Mouse (Mus musculus) ES-Bruce4 (cell line): ENCODE data around the gene Rbpjl. TPM values are rescaled to one million over a fixed set of nuclear protein-coding genes. Genes with fewer than 3 reads are reported as not detected.

ENCODE experiments used
- H3K27ac ChIP-seq: 2 replicates; pipeline ENCODE4 v1.5.1; 2012; ENCODE audit warnings: low read length, inconsistent platforms; ENCODE audit not compliant: insufficient read depth
- H3K27me3 ChIP-seq: 2 replicates; pipeline ENCODE4 v1.6.1; 2012; ENCODE audit warnings: mild to moderate bottlenecking, low read length, inconsistent platforms; ENCODE audit not compliant: control insufficient read depth, poor library complexity, insufficient read depth, severe bottlenecking
- H3K36me3 ChIP-seq: 2 replicates; pipeline ENCODE4 v1.6.1; 2012; ENCODE audit warnings: inconsistent platforms, mild to moderate bottlenecking, low read length, moderate library complexity; ENCODE audit not compliant: control insufficient read depth, poor library complexity, insufficient read depth, severe bottlenecking
- H3K4me1 ChIP-seq: one replicate; pipeline ENCODE4 v1.8.1; 2011; ENCODE audit warnings: low read length; ENCODE audit not compliant: control insufficient read depth, insufficient read depth
- H3K4me3 ChIP-seq: 2 replicates; pipeline ENCODE4 v1.5.1; 2011; ENCODE audit warnings: low read depth, mild to moderate bottlenecking, low read length
- H3K9ac ChIP-seq: 2 replicates; pipeline ENCODE4 v1.6.1; 2012; ENCODE audit warnings: low read depth, mild to moderate bottlenecking, inconsistent platforms; ENCODE audit not compliant: poor library complexity, severe bottlenecking
- H3K9me3 ChIP-seq: replicated peaks from 2 replicates; pipeline ENCODE4 v1.6.1; 2012; ENCODE audit warnings: mild to moderate bottlenecking, low read length, inconsistent platforms; ENCODE audit not compliant: control insufficient read depth, poor library complexity, insufficient read depth, severe bottlenecking
- CTCF ChIP-seq: IDR thresholded peaks from one replicate; pipeline ENCODE4 v1.8.1; 2011; ENCODE audit warnings: low read depth, low read length
- EP300 ChIP-seq: IDR thresholded peaks from 2 replicates; pipeline ENCODE4 v1.6.1; 2011; ENCODE audit warnings: low read depth, low read length; ENCODE audit not compliant: insufficient read depth
- POLR2A ChIP-seq: IDR thresholded peaks from one replicate; pipeline ENCODE4 v1.8.1; 2011; ENCODE audit warnings: low read length; ENCODE audit not compliant: insufficient read depth
- polyA plus RNA-seq: library from polyadenylated mRNA; stranded (reverse); fragments of >200 nt; gene quantifications from 2 replicates; pipeline ENCODE4 v1.2.4, GENCODE M21; 2011; ENCODE audit warnings: low read depth; ENCODE audit not compliant: missing spikeins, insufficient read depth, insufficient read length

The Rbpjl gene
- polyA plus RNA-seq, 1 experiment: not detected

- no peaks in the 10 kb centered on the region for H3K27me3 ChIP-seq
- no peak for TF ChIP-seq EP300
- TF ChIP-seq CTCF: peak; percentile 90
- no peak for TF ChIP-seq POLR2A
Observed at GRCm38 (mm10) chr2:164386953-164387352, 16.0 kb upstream of the Rbpjl start.

GRCm38 (mm10) chr2:164389020-164389419, 13.9 kb upstream of the Rbpjl start, which contains the start of gene Slpi:
Gene Slpi (minus strand): TSS chr2:164389095.
- Histone ChIP-seq H3K36me3 (no peaks in the 10 kb centered on the region), H3K27ac (no peak within 1 kb of the TSS), H3K4me1 (peaks cover 2% of the 10 kb centered on the region), H3K9ac (peak within 1 kb of the TSS; percentile 12), H3K27me3 (no peaks in the 10 kb centered on the region), H3K4me3 (peak within 1 kb of the TSS; percentile 64), H3K9me3 (no peaks in the 10 kb centered on the region)
- TF ChIP-seq EP300 (no peak), POLR2A (no peak), CTCF (no peak)

More at GRCm38 (mm10) chr2:164386953-164387352, 16.0 kb upstream of the Rbpjl start:
- Histone ChIP-seq H3K36me3 (no peaks in the 10 kb centered on the region), H3K4me3 (no peak overlapping the region), H3K4me1 (peaks cover 2% of the 10 kb centered on the region), H3K27ac (no peak overlapping the region), H3K9ac (no peak overlapping the region), H3K9me3 (no peaks in the 10 kb centered on the region)

GRCm38 (mm10) chr2:164389499-164389898, 13.4 kb upstream of the Rbpjl start:
- no peaks in the 10 kb centered on the region for H3K27me3 ChIP-seq
- H3K9me3 ChIP-seq: no peaks in the 10 kb centered on the region
- peak overlapping the region; percentile 64 for H3K4me3 ChIP-seq

GRCm38 (mm10) chr2:164393126-164393525, 9.8 kb upstream of the Rbpjl start:
- peak overlapping the region; percentile 0; the same call in 1 of the 2 replicates for H3K4me3 ChIP-seq

More at GRCm38 (mm10) chr2:164389499-164389898, 13.4 kb upstream of the Rbpjl start:
- Histone ChIP-seq H3K36me3 (no peaks in the 10 kb centered on the region), H3K4me1 (peaks cover 2% of the 10 kb centered on the region), H3K9ac (peak overlapping the region; percentile 12), H3K27ac (no peak overlapping the region)
- TF ChIP-seq POLR2A: no peak
- peak; percentile 59 for TF ChIP-seq CTCF

DNA sequence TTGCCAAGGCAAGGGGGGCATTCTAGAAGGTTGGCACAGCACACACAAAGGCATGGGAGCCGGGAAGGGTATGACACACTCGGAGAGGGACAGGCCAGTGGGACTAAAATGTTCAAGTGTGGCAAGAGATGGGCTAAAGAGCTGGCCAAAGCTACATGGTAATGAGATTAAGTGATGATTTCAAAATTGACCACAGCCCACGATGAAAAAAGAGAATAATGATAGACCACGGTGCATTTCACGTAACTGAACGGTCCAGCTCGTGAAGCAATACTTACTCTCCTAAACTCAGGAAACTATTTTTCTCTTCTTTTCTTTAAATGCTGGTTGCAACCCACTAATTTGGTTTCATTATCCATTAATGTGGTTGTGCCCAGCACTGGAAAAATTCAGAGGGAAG, 6.9 kb upstream of the Rbpjl start:
- H3K36me3 ChIP-seq: no peaks in the 10 kb centered on the region
- H3K4me3 ChIP-seq: no peak overlapping the region
- no peak overlapping the region for H3K9ac ChIP-seq
- no peaks in the 10 kb centered on the region; the same call in 1 of the 2 replicates for H3K9me3 ChIP-seq
- TF ChIP-seq CTCF (no peak), POLR2A (no peak), EP300 (no peak)
- H3K27me3 ChIP-seq: no peaks in the 10 kb centered on the region; the same call in 1 of the 2 replicates
- no peaks in the 10 kb centered on the region for H3K4me1 ChIP-seq
- no peak overlapping the region for H3K27ac ChIP-seq

More at GRCm38 (mm10) chr2:164393126-164393525, 9.8 kb upstream of the Rbpjl start:
- Histone ChIP-seq H3K9ac (no peak overlapping the region), H3K4me1 (no peaks in the 10 kb centered on the region), H3K9me3 (no peaks in the 10 kb centered on the region; the same call in 1 of the 2 replicates), H3K27me3 (no peaks in the 10 kb centered on the region), H3K36me3 (no peaks in the 10 kb centered on the region), H3K27ac (no peak overlapping the region)
- no peak for TF ChIP-seq CTCF
- TF ChIP-seq EP300: no peak
- TF ChIP-seq POLR2A: no peak

DNA sequence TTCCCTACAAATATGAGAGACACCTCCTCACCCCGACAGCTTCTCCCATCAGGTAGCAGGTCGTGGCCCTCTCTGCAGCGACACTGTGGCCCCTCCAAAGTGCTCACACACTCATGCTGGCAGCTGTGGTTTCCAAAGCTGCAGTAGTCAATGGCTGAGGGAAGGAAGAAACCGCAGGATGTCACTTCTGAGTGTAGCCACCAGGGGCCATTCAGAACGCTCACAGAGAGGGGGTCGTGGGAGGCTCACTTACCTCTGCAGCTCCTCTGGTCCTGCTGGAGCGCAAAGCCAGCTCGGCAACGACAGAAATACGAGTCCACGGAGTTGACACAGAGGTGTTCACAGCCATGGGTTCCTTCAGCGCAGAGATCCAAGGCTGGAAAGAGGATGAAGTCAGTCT, 6.0 kb upstream of the Rbpjl start:
- Histone ChIP-seq H3K36me3 (no peaks in the 10 kb centered on the region), H3K9me3 (no peaks in the 10 kb centered on the region; the same call in 1 of the 2 replicates), H3K4me1 (no peaks in the 10 kb centered on the region), H3K4me3 (no peak overlapping the region), H3K27ac (no peak overlapping the region), H3K27me3 (no peaks in the 10 kb centered on the region; the same call in 1 of the 2 replicates), H3K9ac (no peak overlapping the region)
- no peak for TF ChIP-seq POLR2A
